Mouse (Mus musculus) urinary bladder, adult 2 months (tissue): ENCODE measurements around the gene Sgk1. TPM values are rescaled to one million over a fixed set of nuclear protein-coding genes. Genes with fewer than 3 reads are reported as not detected.
"Not testable (repeated sequence)": the region's sequence is repeated elsewhere in the genome, so short reads cannot be mapped to it uniquely, and the experiment has no call there.

ENCODE experiments used
- DNase-seq: peaks from one replicate; pipeline ENCODE4 v3.0.0; 2022; ENCODE audit warnings: low spot score
- polyA plus RNA-seq: library from polyadenylated mRNA; depleted of rRNA; stranded (reverse); fragments of >200 nt; gene quantifications from 2 replicates; pipeline ENCODE4 v1.2.3, GENCODE M21; 2012

Sgk1 gene
- polyA plus RNA-seq, 1 experiment, result 44.5 TPM

GRCm38 (mm10) chr10:21866504-21866903 is 15.5 kb upstream of the Sgk1 start:
- DNase-seq, result no peak

- no peak for DNase-seq
Measured at GRCm38 (mm10) chr10:21868221-21868620, 13.8 kb upstream of the Sgk1 start.

DNA sequence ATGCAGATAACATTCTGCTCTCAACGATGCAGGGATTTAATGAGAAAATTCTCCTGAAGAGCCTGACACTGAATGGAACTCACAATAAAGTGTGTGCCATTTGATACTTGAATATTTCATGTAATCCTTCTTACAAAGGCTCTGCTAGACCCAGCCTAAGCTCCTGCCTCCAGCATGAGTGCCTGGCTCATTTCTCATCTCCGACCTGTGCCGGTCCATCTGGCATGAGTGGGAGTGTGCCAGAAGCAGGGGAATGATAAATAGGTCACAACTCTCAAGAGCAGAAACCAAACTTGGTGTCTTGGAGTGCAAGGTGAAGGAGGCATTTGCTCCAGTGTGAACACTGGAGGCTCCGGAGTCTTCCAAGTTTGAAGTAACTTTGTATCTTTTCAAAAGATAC is 13.4 kb upstream of the Sgk1 start:
- no peak for DNase-seq

DNA sequence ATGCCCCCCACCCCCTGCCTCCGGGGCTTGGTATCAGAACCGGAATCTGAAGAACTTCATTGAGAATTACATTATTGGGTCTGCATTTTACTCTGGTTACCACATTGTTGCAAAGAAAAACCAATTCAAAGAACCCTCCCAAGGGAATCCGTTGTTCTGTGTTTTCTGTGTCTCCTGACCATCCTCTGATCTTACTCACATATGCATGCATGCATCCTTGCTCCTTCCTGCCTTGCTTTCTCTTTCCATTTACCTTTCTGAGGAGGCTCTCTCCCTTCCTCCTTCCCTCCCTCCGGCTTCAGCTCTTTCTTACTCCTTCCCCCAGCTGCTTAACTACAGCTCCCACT is 174 bp upstream of the Sgk1 start:
- DNase-seq, result no peak

DNA sequence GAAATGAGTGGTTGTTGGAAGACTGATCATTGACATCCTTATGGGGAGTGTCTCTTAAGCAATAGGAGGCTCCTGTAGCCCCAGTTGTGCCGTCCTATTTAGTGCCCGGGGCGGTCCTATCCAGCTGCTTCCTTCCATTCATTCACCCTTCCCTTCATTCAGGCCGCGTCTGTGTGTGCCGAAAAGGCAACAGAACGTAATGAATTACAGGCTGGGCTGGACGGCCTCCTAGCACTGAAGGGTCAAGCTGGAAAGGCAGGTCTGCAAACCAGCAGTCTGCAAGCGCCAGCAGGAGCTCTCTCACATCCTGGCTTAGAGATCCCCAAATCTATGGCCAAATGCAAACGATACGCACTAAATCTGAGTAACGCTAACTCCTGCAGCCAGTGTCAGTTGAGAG is 1.6 kb downstream of the Sgk1 start:
- no peak for DNase-seq

DNA sequence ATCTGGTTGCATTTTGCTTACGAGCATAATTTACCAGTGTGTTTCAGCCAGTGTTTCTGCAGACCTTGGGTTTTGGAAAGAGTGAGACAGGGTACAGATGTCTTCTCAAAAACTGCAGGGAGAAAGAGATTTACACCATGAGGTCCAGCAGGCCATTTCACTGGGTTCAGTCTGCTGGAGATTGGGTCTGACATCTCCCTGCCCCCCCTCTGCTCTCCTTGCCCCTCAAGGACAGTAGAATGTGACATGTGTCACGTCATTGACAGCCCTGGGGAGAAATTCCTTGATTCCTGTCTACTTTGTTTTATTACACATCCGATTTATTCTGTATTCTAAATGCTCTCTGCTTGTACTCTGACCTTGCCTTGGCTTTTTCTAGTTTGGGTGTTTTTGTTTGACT is 2.5 kb downstream of the Sgk1 start:
- DNase-seq, result no peak

DNA sequence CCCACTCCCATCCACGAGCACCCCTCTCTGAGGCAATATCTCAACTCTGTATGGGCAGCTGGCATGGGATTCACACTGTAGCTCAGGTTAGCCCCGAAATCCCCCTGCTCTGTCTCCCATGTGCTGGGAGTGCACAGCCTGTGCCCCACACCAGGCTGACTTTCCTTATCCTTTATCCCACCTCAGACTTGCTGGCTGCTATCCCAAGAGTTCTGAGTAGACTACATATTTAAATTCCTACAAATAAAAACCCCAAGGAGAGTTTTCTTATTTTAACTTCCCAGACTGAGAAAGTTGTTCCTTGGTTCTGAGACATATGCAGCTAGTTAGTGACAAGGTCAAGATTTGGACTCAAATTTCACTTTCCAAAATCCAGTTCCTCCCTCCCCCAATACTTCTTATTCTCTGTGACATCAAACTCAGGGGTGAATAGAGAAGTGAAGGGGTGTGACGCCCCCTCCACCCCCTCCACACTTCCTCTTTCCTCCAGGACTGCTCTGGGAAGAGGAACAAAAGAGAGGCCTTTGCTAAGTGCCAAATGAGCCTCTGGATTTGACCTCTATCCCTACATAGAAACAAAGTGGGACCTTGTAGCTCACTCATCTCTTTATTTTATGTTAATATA is 7.3 kb downstream of the Sgk1 start:
- DNase-seq, result no peak

DNA sequence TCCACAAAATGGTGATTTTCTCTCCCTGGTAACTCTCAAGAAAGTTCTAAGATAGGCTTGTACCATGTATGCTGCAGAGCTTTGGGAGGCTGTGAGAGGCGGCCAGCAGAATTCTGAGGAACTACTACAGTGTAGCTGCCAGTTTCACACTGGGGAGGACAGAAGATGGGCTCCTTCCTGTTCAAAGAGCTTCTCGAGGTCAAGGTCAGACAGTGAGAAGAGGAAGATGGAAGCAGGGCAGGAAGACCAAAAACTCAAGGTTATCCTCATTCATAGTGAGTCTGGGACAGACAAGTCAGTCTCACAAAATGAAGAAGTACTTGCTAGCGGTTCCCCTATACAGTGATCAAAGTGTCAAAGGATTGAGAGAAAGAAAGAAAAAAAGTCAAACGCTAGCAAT is 8.3 kb downstream of the Sgk1 start:
- DNase-seq, result no peak

- DNase-seq, result no peak
Measured at GRCm38 (mm10) chr10:21891442-21891841, 9.5 kb downstream of the Sgk1 start.

DNA sequence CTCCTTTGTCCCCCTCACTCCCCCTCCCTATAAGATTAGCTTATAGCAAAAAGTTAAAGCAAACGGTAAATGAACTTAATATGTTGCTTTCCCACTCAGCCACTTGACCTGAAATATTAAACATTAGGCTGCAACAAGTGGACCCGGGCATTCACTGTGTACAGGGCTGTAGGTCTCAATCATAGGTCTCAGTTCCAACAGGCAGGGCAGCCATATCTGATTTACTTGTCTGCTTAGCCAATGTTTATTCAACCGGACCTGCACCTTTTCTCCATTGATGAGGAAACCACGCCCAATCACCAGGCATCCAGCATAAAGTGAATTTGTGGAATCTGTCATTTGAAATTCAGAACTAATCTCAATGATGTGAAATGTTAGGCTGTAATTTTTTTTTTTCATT is 10.1 kb downstream of the Sgk1 start:
- no peak for DNase-seq

GRCm38 (mm10) chr10:21898417-21898816 is 16.4 kb downstream of the Sgk1 start:
- DNase-seq, result no peak

DNA sequence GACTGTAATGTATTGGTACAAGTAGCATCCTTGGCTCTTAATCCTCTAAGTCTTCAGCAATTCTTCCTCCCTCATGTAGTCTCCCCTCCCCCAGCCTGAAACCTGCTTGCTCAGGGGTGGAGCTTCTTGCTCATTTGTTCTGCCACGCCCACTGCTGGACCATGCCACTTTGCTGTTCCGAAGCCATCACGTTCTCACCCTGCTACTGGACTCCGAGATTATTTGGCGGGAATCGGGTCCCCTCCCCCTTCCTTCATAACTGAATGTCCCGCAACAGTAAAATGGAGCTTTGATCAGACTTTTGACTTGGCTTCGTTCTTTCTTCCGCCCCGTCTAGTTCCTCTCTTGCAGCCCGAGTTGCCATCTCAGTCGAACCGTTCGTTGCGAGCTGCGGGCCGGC is 16.9 kb downstream of the Sgk1 start:
- DNase-seq, result not testable (repeated sequence)

DNA sequence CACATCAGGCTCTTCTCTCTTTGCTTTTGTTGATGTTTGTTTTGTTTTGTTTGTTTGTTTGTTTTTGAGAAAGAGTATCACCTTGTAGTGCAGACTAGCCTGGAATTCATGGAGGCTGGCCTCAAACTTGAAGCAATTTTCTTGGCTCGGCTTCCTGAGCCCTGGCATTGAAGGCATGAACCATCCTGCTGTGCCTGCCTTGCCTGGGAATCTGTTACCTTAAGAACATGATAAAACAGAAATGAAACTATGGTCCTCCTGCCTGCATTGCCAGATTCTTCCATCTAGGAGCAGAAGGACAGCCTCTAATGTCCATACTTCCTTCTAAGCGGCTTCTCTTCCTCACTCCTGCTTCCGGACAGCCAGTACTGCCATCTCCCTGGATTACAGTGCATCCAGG is 17.4 kb downstream of the Sgk1 start:
- DNase-seq, result no peak

DNA sequence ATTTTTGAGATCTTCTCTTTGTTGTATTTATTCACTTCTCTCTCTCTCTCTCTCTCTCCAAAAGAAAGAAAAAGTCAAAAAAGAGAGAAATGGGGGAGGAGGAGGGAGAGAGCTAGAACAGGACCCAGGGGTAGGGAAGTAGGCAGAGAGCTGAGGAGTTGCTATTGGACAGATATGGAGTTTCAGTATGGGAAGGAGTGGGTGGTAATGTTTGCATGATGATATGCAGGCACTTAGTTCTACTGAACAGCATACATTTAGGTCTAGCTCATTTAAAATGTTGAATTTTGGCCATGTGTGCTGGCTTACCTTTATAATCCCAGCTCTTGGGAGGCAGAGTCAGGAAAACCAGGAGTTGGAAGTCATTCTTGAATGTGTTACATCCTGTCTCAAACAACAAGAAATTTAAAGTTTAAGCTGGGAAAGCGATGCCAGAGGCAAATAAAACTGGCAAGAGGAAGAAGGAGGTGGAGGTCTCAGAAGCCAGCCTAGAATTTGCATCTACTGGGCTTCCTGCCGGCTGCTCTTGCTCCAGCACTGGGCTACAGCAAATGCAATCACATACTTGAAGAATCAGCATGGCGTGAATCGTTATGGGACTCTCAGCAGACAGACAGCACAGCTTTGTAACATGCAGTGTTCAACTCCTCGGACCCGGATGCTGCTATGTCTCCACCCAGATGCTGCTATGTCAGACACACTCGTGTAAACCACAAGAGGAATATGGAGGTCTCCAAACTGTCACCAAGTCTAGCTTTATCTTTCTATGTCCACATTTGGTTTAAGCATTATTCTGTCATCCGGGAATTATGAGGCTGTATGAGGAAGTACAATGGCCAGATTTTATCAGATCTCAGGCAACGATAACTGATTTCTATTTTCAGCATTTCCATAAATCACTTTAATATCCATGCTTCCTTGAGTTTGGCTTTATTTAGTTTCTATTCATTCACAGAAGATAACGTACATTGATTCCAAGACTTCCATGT is 20.5 kb downstream of the Sgk1 start:
- DNase-seq, result no peak

DNA sequence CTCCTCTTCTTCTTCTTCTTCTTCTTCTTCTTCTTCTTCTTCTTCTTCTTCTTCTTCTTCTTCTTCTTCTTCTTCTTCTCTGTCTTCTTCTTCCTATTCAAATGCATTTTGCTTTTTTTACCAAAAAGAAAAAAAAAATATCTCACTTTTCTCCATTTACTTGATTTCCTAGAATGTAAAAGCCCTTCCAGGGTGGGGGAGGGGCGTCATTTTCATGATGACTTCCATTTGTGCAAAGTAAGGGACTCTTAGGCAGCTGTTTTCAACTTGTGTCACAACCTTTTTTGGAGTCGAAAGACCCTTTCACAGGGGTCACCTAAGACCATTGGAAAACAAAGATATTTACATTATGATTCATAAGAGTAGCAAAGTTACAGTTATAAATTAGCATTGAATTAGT is 22.2 kb downstream of the Sgk1 start:
- no peak for DNase-seq

DNA sequence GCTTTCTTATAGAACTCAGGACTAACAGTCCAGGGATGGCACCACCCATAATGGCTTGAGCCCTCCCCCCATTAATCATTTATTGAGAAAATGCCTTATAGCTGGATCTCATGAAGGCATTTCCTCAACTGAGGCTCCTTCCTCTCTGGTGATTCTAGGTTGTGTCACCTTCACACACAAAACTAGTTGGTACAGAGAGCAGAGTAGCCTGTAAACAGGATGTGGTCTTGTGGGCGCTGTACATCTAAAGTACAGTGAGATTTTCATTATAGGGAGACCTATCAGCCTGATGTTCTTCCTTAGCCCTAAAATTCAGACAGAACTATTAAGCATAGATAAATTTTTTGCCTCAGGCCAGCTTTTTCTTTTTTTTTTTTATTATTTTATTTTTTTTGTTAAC is 23.6 kb downstream of the Sgk1 start:
- DNase-seq, result no peak

GRCm38 (mm10) chr10:21906894-21907446 is 25.0 kb downstream of the Sgk1 start:
- DNase-seq, result no peak

DNA sequence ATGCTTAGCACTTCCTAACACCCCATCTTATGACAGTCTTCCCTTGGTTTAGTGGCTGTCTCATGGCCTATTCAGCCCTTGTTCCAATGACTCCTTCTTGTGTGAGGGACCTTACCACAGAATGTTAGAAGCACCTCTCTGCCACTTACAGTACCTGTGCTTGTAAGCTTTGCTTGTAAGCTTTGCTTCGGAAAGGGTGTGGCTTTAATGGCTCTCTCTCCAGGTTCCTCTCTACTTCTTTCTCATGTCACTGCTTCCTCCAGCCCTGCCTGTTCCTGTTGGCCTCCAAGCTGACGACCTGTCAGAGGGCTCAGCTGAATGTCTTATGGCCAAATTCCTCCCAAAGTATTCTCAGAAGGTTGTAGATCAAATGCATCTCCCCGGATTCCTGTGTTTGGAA is 25.8 kb downstream of the Sgk1 start:
- DNase-seq, result no peak

DNA sequence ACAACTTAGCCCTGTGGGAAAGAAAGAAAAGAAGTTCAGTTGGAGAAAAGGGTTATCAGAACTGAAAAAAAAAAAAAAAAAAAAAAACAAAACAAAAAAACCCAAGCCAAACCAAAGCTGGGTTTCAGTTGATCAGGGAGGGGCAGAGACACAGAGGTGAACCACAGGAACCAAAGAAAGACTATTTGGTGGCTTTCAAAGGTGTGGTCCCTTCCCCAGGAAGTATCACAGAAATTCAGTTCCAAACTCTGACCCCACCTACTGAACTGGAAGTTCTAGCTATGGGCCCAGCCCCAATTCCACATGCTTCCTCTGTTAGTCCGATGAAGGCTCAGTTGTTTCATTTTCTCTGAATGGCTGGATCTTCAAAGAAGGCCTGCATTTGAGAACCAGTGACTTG is 26.7 kb downstream of the Sgk1 start:
- no peak for DNase-seq

DNA sequence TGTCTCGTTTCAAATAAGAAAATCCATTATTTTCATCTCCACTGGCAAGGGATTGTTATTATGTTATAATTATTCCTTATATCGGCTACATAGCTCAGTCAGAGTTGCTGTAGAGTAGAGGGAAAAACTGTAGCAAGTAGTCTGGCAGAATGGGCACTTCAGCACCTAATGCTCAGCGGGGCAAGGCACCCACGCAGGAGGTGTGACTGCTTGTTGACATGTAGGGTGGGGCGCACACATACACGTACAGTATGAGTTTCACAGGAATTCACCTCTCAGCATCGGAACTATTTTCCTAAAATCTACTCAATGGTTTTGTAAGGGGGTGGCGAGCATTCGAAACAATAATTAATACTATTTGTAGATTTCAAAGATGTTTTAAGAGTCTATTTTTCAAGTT is 28.4 kb downstream of the Sgk1 start:
- DNase-seq, result no peak

- DNase-seq, result no peak
Measured at GRCm38 (mm10) chr10:21911303-21911947, 29.4 kb downstream of the Sgk1 start.

GRCm38 (mm10) chr10:21914751-21915150 is 32.8 kb downstream of the Sgk1 start:
- DNase-seq, result no peak
